Mouse (Mus musculus): ENCODE results near the gene Opcml. TPM values are rescaled to one million over a fixed set of nuclear protein-coding genes. Genes with fewer than 3 reads are reported as not detected.

Opcml gene
- polyA plus RNA-seq, 1 experiment from 2014 or later, result 9.8 TPM

- 70% methylated on average over 10 of the region's 10 CpGs for whole genome bisulfite sequencing
- no peaks in the 10 kb centered on the region for H3K9me3 ChIP-seq
- no peak overlapping the region for H3K4me2 ChIP-seq
These were observed 574.0 kb downstream of the Opcml start for GRCm38 (mm10) chr9:28364473-28365159.

DNA sequence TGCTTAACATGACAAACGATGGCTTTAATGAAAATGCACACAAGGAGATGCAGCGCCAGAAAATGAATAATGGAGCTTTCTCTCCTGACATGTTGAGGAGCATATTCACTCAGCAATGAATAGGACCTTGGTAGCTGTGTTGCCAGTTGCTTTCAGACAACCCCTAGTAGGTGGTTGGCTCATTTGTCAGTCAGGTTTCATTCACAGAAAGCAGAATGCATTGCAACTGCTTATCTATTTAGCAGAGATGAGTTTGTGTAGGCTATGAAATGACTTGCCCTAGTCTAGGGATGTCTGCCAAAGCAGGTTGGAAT, 574.5 kb downstream of the Opcml start:
- no peaks in the 10 kb centered on the region for H3K9me3 ChIP-seq
- no peak overlapping the region for H3K4me3 ChIP-seq
- H3K9ac ChIP-seq, result no peak overlapping the region
- no peak overlapping the region for H3K4me2 ChIP-seq
- whole genome bisulfite sequencing, result 75% methylated on average over 2 of the region's 2 CpGs
- no peaks in the 10 kb centered on the region for H3K27me3 ChIP-seq
- H3K4me1 ChIP-seq, result no peaks in the 10 kb centered on the region
- no peak for ATAC-seq (ENCODE audit: borderline replicate concordance, extremely low read depth, low FRiP score, low TSS enrichment)
- no peaks in the 10 kb centered on the region for H3K36me3 ChIP-seq
- no peak overlapping the region for H3K27ac ChIP-seq

More at GRCm38 (mm10) chr9:28364473-28365159, 574.0 kb downstream of the Opcml start:
- H3K36me3 ChIP-seq, result no peaks in the 10 kb centered on the region
- no peak overlapping the region for H3K27ac ChIP-seq
- ATAC-seq (ENCODE audit: borderline replicate concordance, extremely low read depth, low FRiP score, low TSS enrichment), result no peak
- no peak overlapping the region for H3K9ac ChIP-seq
- no peaks in the 10 kb centered on the region for H3K4me1 ChIP-seq
- no peak overlapping the region for H3K4me3 ChIP-seq
- no peaks in the 10 kb centered on the region for H3K27me3 ChIP-seq

GRCm38 (mm10) chr9:28386527-28387175, 596.1 kb downstream of the Opcml start:
- Histone ChIP-seq H3K4me3 (no peak overlapping the region), H3K4me2 (no peak overlapping the region), H3K27me3 (no peaks in the 10 kb centered on the region), H3K36me3 (no peaks in the 10 kb centered on the region), H3K27ac (peak overlapping the region; percentile 83), H3K9me3 (no peaks in the 10 kb centered on the region), H3K9ac (no peak overlapping the region), H3K4me1 (peaks cover 12% of the 10 kb centered on the region)
- ATAC-seq (ENCODE audit: borderline replicate concordance, extremely low read depth, low FRiP score, low TSS enrichment), result peak; percentile 78
- WGBS, result 25% methylated on average over 5 of the region's 5 CpGs

DNA sequence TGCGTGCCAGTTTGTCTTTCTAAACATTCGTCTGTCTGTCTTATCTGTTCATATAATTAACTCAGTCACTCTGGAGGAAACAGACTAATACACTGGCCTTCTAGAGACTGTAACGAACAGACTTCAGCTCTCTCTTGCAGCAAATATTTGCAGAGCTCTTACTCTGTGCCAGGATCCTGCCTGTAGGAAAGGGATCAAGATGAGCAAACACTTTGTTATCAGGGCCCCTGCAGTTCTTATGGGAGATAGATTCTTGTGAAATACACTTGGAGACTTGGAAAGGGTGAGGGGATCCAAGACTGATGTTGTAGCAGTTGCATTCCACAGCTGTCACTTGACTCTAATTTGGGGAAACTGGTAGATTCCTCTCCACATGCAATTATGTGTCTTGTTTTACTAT, 604.6 kb downstream of the Opcml start:
- no peak overlapping the region for H3K4me2 ChIP-seq
- peak; percentile 95 for ATAC-seq (ENCODE audit: borderline replicate concordance, extremely low read depth, low FRiP score, low TSS enrichment)
- H3K4me3 ChIP-seq, result no peak overlapping the region
- H3K36me3 ChIP-seq, result no peaks in the 10 kb centered on the region
- no peak overlapping the region for H3K9ac ChIP-seq
- peak overlapping the region; percentile 72; the same call in 1 of the 2 replicates for H3K27ac ChIP-seq
- WGBS, result 0% methylated on average over 3 of the region's 3 CpGs
- H3K9me3 ChIP-seq, result no peaks in the 10 kb centered on the region
- H3K27me3 ChIP-seq, result no peaks in the 10 kb centered on the region
- H3K4me1 ChIP-seq, result 0 out of 2 replicates have a peak, but pooled peaks cover 3% of the 10 kb centered on the region

DNA sequence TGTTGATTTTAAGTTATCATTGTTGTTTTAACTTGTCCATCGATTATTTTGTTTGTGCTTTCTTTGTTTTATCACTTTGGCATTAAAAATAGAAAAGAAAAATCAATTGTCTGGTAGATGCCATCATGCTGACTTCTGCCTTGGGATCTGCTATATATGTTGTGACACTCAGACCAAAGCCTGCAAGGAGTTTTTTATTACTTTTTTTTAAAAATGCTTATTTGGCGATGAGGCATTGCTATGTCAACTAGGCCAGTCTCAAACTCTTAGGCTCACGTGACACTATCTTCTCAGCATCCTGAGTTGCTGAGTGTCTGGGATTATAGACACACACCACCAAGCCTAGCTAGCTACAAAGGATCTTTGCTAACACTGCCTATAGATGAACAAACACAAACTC, 605.1 kb downstream of the Opcml start:
- WGBS, result 24% methylated on average over 3 of the region's 3 CpGs
- H3K9me3 ChIP-seq, result no peaks in the 10 kb centered on the region
- peak; percentile 80 for ATAC-seq (ENCODE audit: borderline replicate concordance, extremely low read depth, low FRiP score, low TSS enrichment)
- no peak overlapping the region for H3K4me3 ChIP-seq
- H3K4me2 ChIP-seq, result no peak overlapping the region
- no peaks in the 10 kb centered on the region for H3K36me3 ChIP-seq
- no peak overlapping the region for H3K9ac ChIP-seq
- peak overlapping the region; percentile 69 for H3K27ac ChIP-seq
- H3K4me1 ChIP-seq, result 0 out of 2 replicates have a peak, but pooled peaks cover 3% of the 10 kb centered on the region
- H3K27me3 ChIP-seq, result no peaks in the 10 kb centered on the region

GRCm38 (mm10) chr9:28402770-28403650, 612.4 kb downstream of the Opcml start:
- WGBS, result 1% methylated on average over 56 of the region's 56 CpGs
- ATAC-seq (ENCODE audit: borderline replicate concordance, extremely low read depth, low FRiP score, low TSS enrichment), result peak; percentile 60; the same call in 1 of the 2 replicates
- H3K9ac ChIP-seq, result peak overlapping the region; percentile 42

DNA sequence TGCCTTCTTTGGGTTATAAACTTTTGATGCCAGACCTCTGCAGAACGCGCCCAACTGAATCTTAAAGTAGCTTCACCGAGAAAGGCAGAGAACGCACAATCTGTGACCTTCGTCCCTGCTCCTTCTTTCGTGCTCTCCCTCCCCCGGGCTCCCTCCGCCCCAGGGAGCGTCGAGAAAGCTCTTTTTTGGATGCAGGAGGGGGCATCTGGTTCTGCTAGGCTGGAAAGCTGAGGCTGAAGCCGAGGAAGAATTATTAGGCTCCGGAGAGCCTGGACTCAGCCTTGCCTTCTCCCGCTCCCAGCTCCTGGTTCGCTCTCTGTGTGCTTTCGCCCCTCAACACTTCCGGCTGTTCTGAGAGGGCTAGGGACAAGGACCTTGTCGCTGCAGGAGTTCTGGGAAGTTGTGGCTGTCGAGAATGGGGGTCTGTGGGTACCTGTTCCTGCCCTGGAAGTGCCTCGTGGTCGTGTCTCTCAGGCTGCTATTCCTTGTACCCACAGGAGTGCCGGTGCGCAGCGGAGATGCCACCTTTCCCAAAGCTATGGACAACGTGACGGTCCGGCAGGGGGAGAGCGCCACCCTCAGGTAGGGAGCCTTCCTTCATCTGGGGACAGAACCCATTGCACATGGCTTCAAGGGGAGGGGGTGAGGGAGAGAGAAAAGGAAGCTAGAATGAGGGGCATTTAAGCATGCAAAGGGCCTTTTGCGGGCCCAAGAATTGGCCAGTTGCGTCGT, 613.4 kb downstream of the Opcml start:
- 3% methylated on average over 30 of the region's 30 CpGs for WGBS
- H3K4me1 ChIP-seq, result peaks cover 16% of the 10 kb centered on the region; the same call in 1 of the 2 replicates
- peak overlapping the region; percentile 75 for H3K27ac ChIP-seq
- peak overlapping the region; percentile 52 for H3K4me3 ChIP-seq
- H3K9me3 ChIP-seq, result no peaks in the 10 kb centered on the region
- ATAC-seq (ENCODE audit: borderline replicate concordance, extremely low read depth, low FRiP score, low TSS enrichment), result peak; percentile 75; the same call in 1 of the 2 replicates
- H3K4me2 ChIP-seq, result peak overlapping the region; percentile 94
- peaks cover 31% of the 10 kb centered on the region for H3K27me3 ChIP-seq
- H3K36me3 ChIP-seq, result no peaks in the 10 kb centered on the region
- H3K9ac ChIP-seq, result peak overlapping the region; percentile 42

More at GRCm38 (mm10) chr9:28402770-28403650, 612.4 kb downstream of the Opcml start:
- H3K4me1 ChIP-seq, result peaks cover 16% of the 10 kb centered on the region; the same call in 1 of the 2 replicates
- H3K4me2 ChIP-seq, result peak overlapping the region; percentile 94
- 0 out of 2 replicates have a peak overlapping the region, but pooled peaks have one; percentile 10 for H3K27ac ChIP-seq
- peak overlapping the region; percentile 52 for H3K4me3 ChIP-seq
- H3K9me3 ChIP-seq, result no peaks in the 10 kb centered on the region
- H3K36me3 ChIP-seq, result no peaks in the 10 kb centered on the region
- peaks cover 31% of the 10 kb centered on the region for H3K27me3 ChIP-seq

- Histone ChIP-seq H3K4me2 (peak overlapping the region; percentile 94), H3K9me3 (no peaks in the 10 kb centered on the region)
These were observed 614.0 kb downstream of the Opcml start for GRCm38 (mm10) chr9:28404616-28405015.

DNA sequence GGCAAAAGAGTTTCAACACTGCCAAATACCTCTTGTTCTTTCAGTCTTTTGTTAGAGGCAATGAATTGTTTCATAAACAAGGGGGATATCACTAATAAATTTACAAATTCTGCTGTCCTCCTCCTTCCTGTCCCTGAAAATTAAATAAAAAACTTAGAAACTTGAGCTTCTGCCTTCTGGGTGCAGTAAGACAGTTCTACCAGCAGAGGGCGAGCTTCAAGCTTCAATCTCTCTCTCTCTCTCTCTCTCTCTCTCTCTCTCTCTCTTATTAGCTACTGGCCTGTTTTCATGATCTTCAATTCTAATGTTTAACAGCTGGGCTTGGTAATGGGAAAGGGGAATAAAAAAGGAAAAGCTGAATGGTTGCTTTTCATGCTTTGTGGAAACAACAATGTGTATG, 615.2 kb downstream of the Opcml start:
- ATAC-seq (ENCODE audit: borderline replicate concordance, extremely low read depth, low FRiP score, low TSS enrichment), result no peak
- H3K4me3 ChIP-seq, result no peak overlapping the region
- H3K27ac ChIP-seq, result no peak overlapping the region
- 0% methylated on average over 1 of the region's 1 CpGs for WGBS
- H3K9me3 ChIP-seq, result no peaks in the 10 kb centered on the region
- no peak overlapping the region for H3K9ac ChIP-seq
- peak overlapping the region; percentile 94 for H3K4me2 ChIP-seq
- peaks cover 31% of the 10 kb centered on the region for H3K27me3 ChIP-seq
- peaks cover 16% of the 10 kb centered on the region; the same call in 1 of the 2 replicates for H3K4me1 ChIP-seq
- H3K36me3 ChIP-seq, result no peaks in the 10 kb centered on the region

More at GRCm38 (mm10) chr9:28404616-28405015, 614.0 kb downstream of the Opcml start:
- no peak for ATAC-seq (ENCODE audit: borderline replicate concordance, extremely low read depth, low FRiP score, low TSS enrichment)
- Histone ChIP-seq H3K9ac (0 out of 2 replicates have a peak overlapping the region, but pooled peaks have one; percentile 42), H3K4me3 (peak overlapping the region; percentile 52), H3K36me3 (no peaks in the 10 kb centered on the region), H3K4me1 (peaks cover 16% of the 10 kb centered on the region; the same call in 1 of the 2 replicates), H3K27ac (no peak overlapping the region), H3K27me3 (peaks cover 31% of the 10 kb centered on the region)
- 68% methylated on average over 8 of the region's 8 CpGs for WGBS

DNA sequence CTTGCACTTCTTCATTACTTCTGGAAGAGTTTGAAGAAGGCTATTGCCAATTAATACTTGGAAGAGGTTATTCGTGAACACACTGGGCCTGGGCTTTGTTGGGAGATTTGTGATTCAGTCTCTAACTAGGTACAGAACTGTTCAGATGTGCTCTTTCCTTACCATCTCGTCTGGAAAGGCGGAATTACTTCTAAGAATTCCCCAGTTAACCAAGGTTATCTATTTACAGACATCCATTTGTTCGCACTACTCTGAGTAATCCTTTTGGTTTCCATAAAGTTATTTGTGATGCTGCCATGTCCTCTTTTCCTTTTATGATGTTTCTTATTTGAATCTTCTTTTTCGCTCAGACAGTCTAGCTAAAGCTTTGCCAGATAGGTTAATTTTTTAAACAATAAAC, 630.2 kb downstream of the Opcml start:
- ATAC-seq (ENCODE audit: borderline replicate concordance, extremely low read depth, low FRiP score, low TSS enrichment), result no peak
- WGBS, result 88% methylated on average over 5 of the region's 5 CpGs
- Histone ChIP-seq H3K9me3 (no peaks in the 10 kb centered on the region), H3K27ac (no peak overlapping the region), H3K4me3 (no peak overlapping the region), H3K27me3 (no peaks in the 10 kb centered on the region), H3K9ac (no peak overlapping the region), H3K36me3 (no peaks in the 10 kb centered on the region), H3K4me1 (no peaks in the 10 kb centered on the region), H3K4me2 (no peak overlapping the region)

GRCm38 (mm10) chr9:28423407-28423806, 632.8 kb downstream of the Opcml start:
- Histone ChIP-seq H3K4me2 (no peak overlapping the region), H3K9ac (no peak overlapping the region), H3K27ac (no peak overlapping the region), H3K4me1 (no peaks in the 10 kb centered on the region), H3K36me3 (no peaks in the 10 kb centered on the region), H3K27me3 (no peaks in the 10 kb centered on the region), H3K4me3 (no peak overlapping the region), H3K9me3 (no peaks in the 10 kb centered on the region)
- 28% methylated on average over 12 of the region's 12 CpGs for WGBS
- ATAC-seq (ENCODE audit: borderline replicate concordance, extremely low read depth, low FRiP score, low TSS enrichment), result no peak

All from lung, embryonic 15.5 days (tissue).